Comparison of ENCODE assay signal across 7 mouse cellular contexts in genomic region chr7:27688815-27689612, GRCm38 (mm10). TPM values are rescaled to one million over a fixed set of nuclear protein-coding genes. Genes with fewer than 3 reads are reported as not detected.
DNase-seq lines count a peak whose midpoint lies in the region; ATAC-seq and TF ChIP-seq lines count a peak whose summit lies in the region.

Zfp607b (plus strand) TSS chr7:27689340.

- peak within 1 kb of the TSS; percentile 34 for H3K9ac ChIP-seq in intestine, postnatal 0 days (ENCODE audit: low read depth, low read length)
- H3K9ac ChIP-seq in midbrain, embryonic 12.5 days (replicated peaks) = peak within 1 kb of the TSS; percentile 69

- peaks cover 19% of the 10 kb centered on the region for H3K4me1 ChIP-seq in embryonic facial prominence, embryonic 10.5 days
- no peaks in the 10 kb centered on the region for H3K4me1 ChIP-seq in intestine, postnatal 0 days (replicated peaks; ENCODE audit: control insufficient read depth, insufficient read depth, low read length)
- H3K4me1 ChIP-seq in midbrain, embryonic 12.5 days = peaks cover 15% of the 10 kb centered on the region
- H3K4me1 ChIP-seq in small intestine, adult 2 months (ENCODE audit: control insufficient read depth, insufficient read depth, insufficient read length, low read length) = peaks cover 4% of the 10 kb centered on the region; the same call in 1 of the 2 replicates

- intact Hi-C loops in left cerebral cortex, postnatal 4 days (cut with DNase I) = no loop called here

- under 1% methylated on average over 19 of the region's 19 CpGs for WGBS in embryonic facial prominence, embryonic 10.5 days
- 1% methylated on average over 19 of the region's 19 CpGs for WGBS in intestine, postnatal 0 days
- WGBS in midbrain, embryonic 12.5 days = under 1% methylated on average over 19 of the region's 19 CpGs
- WGBS in small intestine, adult 2 months = under 1% methylated on average over 19 of the region's 19 CpGs

- 0 out of 2 replicates have a peak, but pooled peaks have one; percentile 1 for TF ChIP-seq CTCF in intestine, postnatal 0 days (IDR thresholded peaks at IDR 0.05; ENCODE audit: low read depth)
- no peak for TF ChIP-seq CTCF in small intestine, adult 2 months (IDR thresholded peaks at IDR 0.05; ENCODE audit: extremely low read depth, insufficient read length, insufficient replicate concordance, low read depth, low read length)

- peak within 1 kb of the TSS; percentile 66 for H3K4me3 ChIP-seq in embryonic facial prominence, embryonic 10.5 days
- peak within 1 kb of the TSS; percentile 43 for H3K4me3 ChIP-seq in intestine, postnatal 0 days (ENCODE audit: low read depth, low read length)
- peak within 1 kb of the TSS; percentile 50 for H3K4me3 ChIP-seq in midbrain, embryonic 12.5 days
- H3K4me3 ChIP-seq in small intestine, adult 2 months (ENCODE audit: low read depth, low read length) = peak within 1 kb of the TSS; percentile 60

- H3K27ac ChIP-seq in embryonic facial prominence, embryonic 10.5 days (replicated peaks) = peak within 1 kb of the TSS; percentile 85
- peak within 1 kb of the TSS; percentile 42; the same call in 1 of the 2 replicates for H3K27ac ChIP-seq in intestine, postnatal 0 days (ENCODE audit: low read depth, low read length)
- peak within 1 kb of the TSS; percentile 75 for H3K27ac ChIP-seq in midbrain, embryonic 12.5 days (replicated peaks)
- peak within 1 kb of the TSS; percentile 24; the same call in 1 of the 2 replicates for H3K27ac ChIP-seq in small intestine, adult 2 months (ENCODE audit: insufficient read depth, low read depth, low read length)

- peak; percentile 90 for DNase-seq in adrenal gland, postnatal 10 days
- DNase-seq in embryonic facial prominence, embryonic 10.5 days (ENCODE audit: low spot score) = peak; percentile 93
- DNase-seq in gonadal fat pad, adult 2 months (ENCODE audit: low read depth) = peak; percentile 97
- peak; percentile 89 for DNase-seq in left cerebral cortex, postnatal 4 days

- H3K36me3 ChIP-seq in embryonic facial prominence, embryonic 10.5 days (replicated peaks) = 0 out of 2 replicates have a peak, but pooled peaks cover 3% of the 10 kb centered on the region
- H3K36me3 ChIP-seq in intestine, postnatal 0 days (ENCODE audit: control insufficient read depth, insufficient read depth) = no peaks in the 10 kb centered on the region
- H3K36me3 ChIP-seq in midbrain, embryonic 12.5 days = 0 out of 2 replicates have a peak, but pooled peaks cover 3% of the 10 kb centered on the region
- H3K36me3 ChIP-seq in small intestine, adult 2 months (ENCODE audit: control insufficient read depth, insufficient read depth, low read length) = no peaks in the 10 kb centered on the region

- ATAC-seq in intestine, postnatal 0 days = peak; percentile 99
- peak; percentile 98 for ATAC-seq in midbrain, embryonic 12.5 days (ENCODE audit: low FRiP score, low read depth)

- no peaks in the 10 kb centered on the region for H3K27me3 ChIP-seq in embryonic facial prominence, embryonic 10.5 days (replicated peaks; ENCODE audit: low read depth, poor library complexity, severe bottlenecking)
- no peaks in the 10 kb centered on the region for H3K27me3 ChIP-seq in intestine, postnatal 0 days (replicated peaks; ENCODE audit: control insufficient read depth, insufficient read depth, low read length)
- H3K27me3 ChIP-seq in midbrain, embryonic 12.5 days = no peaks in the 10 kb centered on the region
- no peaks in the 10 kb centered on the region for H3K27me3 ChIP-seq in small intestine, adult 2 months (ENCODE audit: control insufficient read depth, insufficient read depth, low read length)

- TF ChIP-seq POLR2A in small intestine, adult 2 months (IDR thresholded peaks at IDR 0.05; ENCODE audit: low read depth, low read length) = peak; percentile 17; the same call in 1 of the 2 replicates

- H3K9me3 ChIP-seq in embryonic facial prominence, embryonic 10.5 days = no peaks in the 10 kb centered on the region
- H3K9me3 ChIP-seq in intestine, postnatal 0 days (ENCODE audit: control insufficient read depth) = no peaks in the 10 kb centered on the region
- H3K9me3 ChIP-seq in midbrain, embryonic 12.5 days = no peaks in the 10 kb centered on the region

- peak within 1 kb of the TSS; percentile 79 for H3K4me2 ChIP-seq in intestine, postnatal 0 days (replicated peaks; ENCODE audit: low read depth)
- H3K4me2 ChIP-seq in midbrain, embryonic 12.5 days (replicated peaks) = peak within 1 kb of the TSS; percentile 73

RNA-seq across cellular contexts. Expression of gene Zfp607b, which starts in this region (rescaled TPM):
- total RNA-seq in adrenal gland, postnatal 10 days (2021) = 1 to 10 TPM; 1.3 to 1.8 TPM
- polyA plus RNA-seq in embryonic facial prominence, embryonic 10.5 days (2016; fragmentation: Nextera tagmentation; extraction: Ambion mirVana) = 4.9 and 5.0 TPM in 2 replicates
- polyA plus RNA-seq in gonadal fat pad, adult 2 months (2012; rRNA removed) = 0.51 and 0.85 TPM in 2 replicates
- 1.1 and 1.2 TPM in 2 replicates for polyA plus RNA-seq in intestine, postnatal 0 days (2015; fragmentation: Nextera tagmentation; extraction: Ambion mirVana)
- 10 to 100 TPM; 10.1 to 11.4 TPM for total RNA-seq in left cerebral cortex, postnatal 4 days (2021)
- 9.3 and 9.9 TPM in 2 replicates for polyA plus RNA-seq in midbrain, embryonic 12.5 days (2016; fragmentation: Nextera tagmentation; extraction: Ambion mirVana)
- 0.06 and 0.56 TPM in 2 replicates for polyA plus RNA-seq in small intestine, adult 2 months (2012; rRNA removed)

Comparison
In these comparisons a context has a peak if more than half of its experiments do, and no peak if none do; other contexts are left out.
1. Peak in every context shown above with its lines: DNase-seq, ATAC-seq, H3K4me3 ChIP-seq and H3K27ac ChIP-seq.
2. Peak in DNase-seq in gonadal fat pad, adult 2 months; RNA of the gene not detected or under 1 TPM.
3. H3K27ac ChIP-seq: peak in every context shown above with its lines; median percentile 85 in embryonic facial prominence, embryonic 10.5 days; 75 in midbrain, embryonic 12.5 days; 42 in intestine, postnatal 0 days; 24 in small intestine, adult 2 months.